Mouse (Mus musculus) liver, postnatal 0 days (tissue): ENCODE measurements around the gene Hspd1. TPM values are rescaled to one million over a fixed set of nuclear protein-coding genes. Genes with fewer than 3 reads are reported as not detected.

Experiments used
- ATAC-seq: fragments of 200-750 bp; cut with Nextera tagmentation; 2 replicates; pipeline ENCODE4 v1.8.0; 2017; ENCODE audit warnings: mild to moderate bottlenecking, moderate library complexity
- DNase-seq: peaks from one replicate; pipeline ENCODE4 v3.0.0-alpha.2; 2016
- H3K27ac ChIP-seq: fragments of 300-500 bp; sonication (generic); 2 replicates; pipeline ENCODE4 v1.5.1; 2014; ENCODE audit warnings: antibody characterized with exemption, moderate library complexity, mild to moderate bottlenecking, low read depth
- H3K27me3 ChIP-seq: fragments of 300-500 bp; sonication (generic); 2 replicates; pipeline ENCODE4 v1.6.1; 2014; ENCODE audit warnings: low read length, control low read depth, mixed read lengths; ENCODE audit not compliant: insufficient read depth
- H3K36me3 ChIP-seq: fragments of 300-500 bp; sonication (generic); replicated peaks from 2 replicates; pipeline ENCODE4 v1.6.1; 2014; ENCODE audit warnings: mild to moderate bottlenecking, control low read depth, low read length, moderate library complexity, mixed read lengths; ENCODE audit not compliant: insufficient read depth
- H3K4me1 ChIP-seq: fragments of 300-500 bp; sonication (generic); 2 replicates; pipeline ENCODE4 v1.6.1; 2014; ENCODE audit warnings: antibody characterized with exemption, mild to moderate bottlenecking, control low read depth; ENCODE audit not compliant: insufficient read depth
- H3K4me2 ChIP-seq: fragments of 300-500 bp; sonication (generic); 2 replicates; pipeline ENCODE4 v1.6.1; 2014; ENCODE audit warnings: low read depth, mild to moderate bottlenecking, low read length, moderate library complexity, mixed read lengths
- H3K4me3 ChIP-seq: fragments of 300-500 bp; sonication (generic); 2 replicates; pipeline ENCODE4 v1.5.1; 2014; ENCODE audit warnings: low read depth, low read length
- H3K9ac ChIP-seq: fragments of 300-500 bp; sonication (generic); replicated peaks from 2 replicates; pipeline ENCODE4 v1.6.1; 2014; ENCODE audit warnings: mild to moderate bottlenecking, moderate library complexity
- H3K9me3 ChIP-seq: fragments of 300-500 bp; sonication (generic); 2 replicates; pipeline ENCODE4 v1.6.1; 2016; ENCODE audit warnings: mild to moderate bottlenecking, control low read depth, low read length, mixed read lengths
- CTCF ChIP-seq: sonication (generic); IDR thresholded peaks from 2 replicates; pipeline ENCODE4 v1.5.1; 2016; ENCODE audit warnings: antibody characterized with exemption, low read depth
- EP300 ChIP-seq: IDR thresholded peaks from 2 replicates; pipeline ENCODE4 v1.6.1; 2016; ENCODE audit warnings: antibody characterized with exemption, low read depth, mild to moderate bottlenecking
- WGBS: fragments of 180-500 bp; shearing (Covaris S2); extraction: QIAGEN DNeasy Blood & Tissue Kit; methylation state at CpG from one replicate; pipeline ENCODE4 v1.1.7; 2014; ENCODE audit not compliant: insufficient replicate concordance; 5-methylcytosine and 5-hydroxymethylcytosine counted together
- polyA plus RNA-seq: library from polyadenylated mRNA; unstranded; fragments of >200 nt; fragmentation: Nextera tagmentation; extraction: Ambion mirVana; gene quantifications from 2 replicates; pipeline ENCODE4 v1.2.1, GENCODE M21; 2015

Gene Hspd1
- polyA plus RNA-seq, 1 experiment from 2014 or later = 295 TPM

GRCm38 (mm10) chr1:55109066-55109766 is 21.2 kb upstream of the Hspd1 start:
- Histone ChIP-seq H3K4me2 (no peak overlapping the region), H3K27me3 (no peaks in the 10 kb centered on the region), H3K9ac (no peak overlapping the region), H3K9me3 (no peaks in the 10 kb centered on the region), H3K36me3 (no peaks in the 10 kb centered on the region), H3K4me1 (peaks cover 5% of the 10 kb centered on the region; the same call in 1 of the 2 replicates), H3K27ac (no peak overlapping the region), H3K4me3 (no peak overlapping the region)
- ATAC-seq (no peak), DNase-seq (no peak)
- WGBS = 77% methylated on average over 4 of the region's 4 CpGs
- no peak for TF ChIP-seq EP300
- TF ChIP-seq CTCF = no peak

GRCm38 (mm10) chr1:55108473-55108872 is 20.4 kb upstream of the Hspd1 start:
- DNase-seq (no peak), ATAC-seq (no peak)
- Histone ChIP-seq H3K27ac (no peak overlapping the region), H3K9ac (no peak overlapping the region), H3K4me3 (no peak overlapping the region), H3K4me1 (peaks cover 5% of the 10 kb centered on the region; the same call in 1 of the 2 replicates), H3K27me3 (no peaks in the 10 kb centered on the region), H3K36me3 (no peaks in the 10 kb centered on the region), H3K9me3 (no peaks in the 10 kb centered on the region), H3K4me2 (no peak overlapping the region)
- 54% methylated on average over 2 of the region's 2 CpGs for WGBS
- TF ChIP-seq CTCF (no peak), EP300 (no peak)

DNA sequence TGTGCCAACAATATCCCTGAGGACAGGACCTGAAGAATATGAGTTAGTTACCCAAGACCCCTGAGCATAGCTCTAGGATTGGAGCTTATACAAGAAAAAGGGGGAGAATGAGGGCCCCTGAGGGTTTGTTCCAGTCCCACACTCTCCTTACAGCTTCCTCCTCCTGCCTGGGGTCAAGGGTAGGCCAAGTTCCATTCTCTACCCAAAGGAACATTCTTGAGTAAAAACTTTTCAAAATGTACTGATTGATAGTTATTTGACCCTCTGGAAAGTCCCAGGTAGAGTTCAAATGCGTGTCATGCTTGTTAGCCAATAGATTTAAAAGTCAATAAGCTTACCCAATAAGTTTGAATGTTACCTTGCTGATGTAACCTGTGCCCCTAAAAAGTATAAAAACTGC is 19.6 kb upstream of the Hspd1 start:
- no peak overlapping the region for H3K4me2 ChIP-seq
- WGBS = 94% methylated on average over 1 of the region's 1 CpGs

DNA sequence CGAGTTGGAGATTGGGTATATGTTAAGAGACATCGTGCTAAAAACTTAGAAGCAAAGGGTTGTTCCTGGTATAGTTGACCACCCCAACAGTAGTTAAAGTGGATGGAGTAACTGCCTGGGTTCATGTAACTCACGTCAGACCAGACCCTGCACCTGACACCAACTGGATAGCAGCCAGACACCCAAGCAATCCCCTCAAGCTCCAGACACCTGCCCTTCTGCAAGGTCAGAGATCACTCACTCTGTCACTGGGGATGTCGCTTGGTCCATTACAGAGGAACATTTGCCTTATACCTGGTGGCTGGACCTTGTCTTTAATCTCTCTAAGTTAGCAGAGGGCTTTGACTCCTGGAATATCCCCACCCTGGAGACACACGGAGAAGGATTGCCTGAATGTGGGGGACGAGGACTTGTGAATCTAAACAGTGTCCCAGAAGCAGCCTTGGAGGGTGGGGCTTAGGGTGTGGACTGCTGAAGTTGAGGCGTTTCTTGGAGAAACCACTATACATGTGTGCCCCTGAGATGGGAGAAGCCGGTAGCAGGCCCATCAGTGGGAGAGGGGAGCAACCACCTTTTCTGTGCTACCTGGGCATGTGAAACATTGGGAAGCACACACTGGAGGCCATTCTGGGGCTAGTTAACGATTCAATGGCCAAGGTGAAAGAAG is 19.0 kb upstream of the Hspd1 start:
- H3K9ac ChIP-seq = no peak overlapping the region
- no peak overlapping the region for H3K4me3 ChIP-seq
- ATAC-seq = peak; percentile 71
- H3K27me3 ChIP-seq = no peaks in the 10 kb centered on the region
- no peak overlapping the region for H3K27ac ChIP-seq
- H3K4me2 ChIP-seq = no peak overlapping the region
- H3K4me1 ChIP-seq = peaks cover 5% of the 10 kb centered on the region; the same call in 1 of the 2 replicates
- 67% methylated on average over 9 of the region's 9 CpGs for WGBS
- no peak for TF ChIP-seq EP300
- no peak for TF ChIP-seq CTCF
- H3K9me3 ChIP-seq = no peaks in the 10 kb centered on the region
- H3K36me3 ChIP-seq = no peaks in the 10 kb centered on the region
- DNase-seq = peak; percentile 12

More for the DNA sequence above, 19.6 kb upstream of the Hspd1 start:
- Histone ChIP-seq H3K36me3 (no peaks in the 10 kb centered on the region), H3K9ac (no peak overlapping the region), H3K4me3 (no peak overlapping the region), H3K4me1 (peaks cover 5% of the 10 kb centered on the region; the same call in 1 of the 2 replicates), H3K9me3 (no peaks in the 10 kb centered on the region), H3K27me3 (no peaks in the 10 kb centered on the region), H3K27ac (no peak overlapping the region)
- DNase-seq (no peak), ATAC-seq (no peak)
- no peak for TF ChIP-seq EP300
- TF ChIP-seq CTCF = no peak

- Histone ChIP-seq H3K27me3 (no peaks in the 10 kb centered on the region), H3K4me1 (peaks cover 12% of the 10 kb centered on the region; the same call in 1 of the 2 replicates), H3K27ac (no peak overlapping the region), H3K4me3 (no peak overlapping the region), H3K36me3 (peaks cover 7% of the 10 kb centered on the region), H3K9me3 (no peaks in the 10 kb centered on the region), H3K9ac (no peak overlapping the region), H3K4me2 (no peak overlapping the region)
- DNase-seq = no peak
- TF ChIP-seq EP300 (peak; percentile 70), CTCF (no peak)
- 50% methylated on average over 1 of the region's 1 CpGs for WGBS
- no peak for ATAC-seq
Observed at GRCm38 (mm10) chr1:55092469-55092868, 4.4 kb upstream of the Hspd1 start.

GRCm38 (mm10) chr1:55092056-55092455 is 4.0 kb upstream of the Hspd1 start:
- 71% methylated on average over 2 of the region's 2 CpGs for WGBS
- Histone ChIP-seq H3K4me2 (no peak overlapping the region), H3K27ac (0 out of 2 replicates have a peak overlapping the region, but pooled peaks have one; percentile 13), H3K4me1 (peaks cover 12% of the 10 kb centered on the region; the same call in 1 of the 2 replicates), H3K27me3 (no peaks in the 10 kb centered on the region), H3K36me3 (peaks cover 7% of the 10 kb centered on the region), H3K9ac (no peak overlapping the region), H3K9me3 (no peaks in the 10 kb centered on the region), H3K4me3 (no peak overlapping the region)
- DNase-seq (no peak), ATAC-seq (no peak)
- no peak for TF ChIP-seq EP300
- TF ChIP-seq CTCF = no peak
